Mouse (Mus musculus) retina, embryonic 14.5 days (tissue): Measurements from ENCODE around the gene Dpm2.

Experiments
- DNase-seq: peaks from one replicate; pipeline ENCODE4 v3.0.0-alpha.2; 2015; ENCODE audit warnings: low spot score

Gene Dpm2

GRCm38 (mm10) chr2:32570698-32571494 is at the start of gene Dpm2:
Dpm2 (plus strand) TSS chr2:32570858.
- DNase-seq, result peak; percentile 92

- DNase-seq, result no peak
These were observed 46.1 kb upstream of the Dpm2 start for GRCm38 (mm10) chr2:32524536-32525031.

- no peak for DNase-seq
These were observed 44.8 kb upstream of the Dpm2 start for GRCm38 (mm10) chr2:32525816-32526215.

GRCm38 (mm10) chr2:32527468-32527966 is 43.1 kb upstream of the Dpm2 start:
- DNase-seq, result no peak

- DNase-seq, result no peak
These were observed 42.3 kb upstream of the Dpm2 start for GRCm38 (mm10) chr2:32528326-32528725.

GRCm38 (mm10) chr2:32530479-32530878 is 40.2 kb upstream of the Dpm2 start:
- DNase-seq, result no peak

GRCm38 (mm10) chr2:32533163-32533562 is 37.5 kb upstream of the Dpm2 start:
- no peak for DNase-seq

GRCm38 (mm10) chr2:32534061-32534732 is 36.5 kb upstream of the Dpm2 start:
- peak; percentile 63 for DNase-seq

GRCm38 (mm10) chr2:32534733-32535471 is 35.8 kb upstream of the Dpm2 start, which contains the start of gene Fam102a:
Fam102a (plus strand) TSS chr2:32535332.
- DNase-seq, result peak; percentile 98

- no peak for DNase-seq
These were observed 35.1 kb upstream of the Dpm2 start for GRCm38 (mm10) chr2:32535501-32535991.

GRCm38 (mm10) chr2:32536086-32536633 is 34.5 kb upstream of the Dpm2 start:
- peak; percentile 41 for DNase-seq

GRCm38 (mm10) chr2:32536634-32537359 is 33.9 kb upstream of the Dpm2 start:
- DNase-seq, result peak; percentile 37

- peak; percentile 34 for DNase-seq
These were observed 33.2 kb upstream of the Dpm2 start for GRCm38 (mm10) chr2:32537360-32537905.

GRCm38 (mm10) chr2:32537941-32538340 is 32.7 kb upstream of the Dpm2 start:
- DNase-seq, result no peak

GRCm38 (mm10) chr2:32538461-32538860 is 32.2 kb upstream of the Dpm2 start:
- DNase-seq, result no peak

GRCm38 (mm10) chr2:32539452-32539981 is 31.1 kb upstream of the Dpm2 start:
- no peak for DNase-seq

- DNase-seq, result no peak
These were observed 29.2 kb upstream of the Dpm2 start for GRCm38 (mm10) chr2:32541333-32541908.

- DNase-seq, result no peak
These were observed 28.6 kb upstream of the Dpm2 start for GRCm38 (mm10) chr2:32541986-32542573.

GRCm38 (mm10) chr2:32543031-32543449 is 27.6 kb upstream of the Dpm2 start:
- DNase-seq, result no peak

GRCm38 (mm10) chr2:32546951-32547350 is 23.7 kb upstream of the Dpm2 start:
- no peak for DNase-seq
